Mouse (Mus musculus): ENCODE data around the gene Fbxo22. TPM values are rescaled to one million over a fixed set of nuclear protein-coding genes. Genes with fewer than 3 reads are reported as not detected.

The Fbxo22 gene
- total RNA-seq, 2 experiments from 2014 or later = 18.0 to 18.8 TPM

DNA sequence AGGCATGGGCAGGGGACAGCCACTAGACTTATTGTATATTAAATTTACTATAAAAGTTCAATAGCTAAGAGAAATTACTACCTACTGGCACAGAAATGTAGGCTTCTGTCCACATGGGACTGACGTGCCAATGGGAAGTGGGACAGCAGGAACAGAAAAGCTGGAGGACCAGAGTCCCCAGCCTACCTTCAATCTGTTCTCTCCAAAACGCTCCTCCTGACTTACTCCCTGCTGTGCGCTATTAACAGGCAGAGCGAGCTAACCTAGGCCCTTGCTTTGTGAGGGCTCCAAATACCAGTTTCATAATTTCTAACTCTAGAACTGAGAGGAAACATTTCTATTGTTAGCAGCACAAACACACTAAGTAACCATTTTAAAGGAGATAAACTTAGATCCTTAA, 65.2 kb downstream of the Fbxo22 start:
- intact Hi-C loops (cut with DNase I) = no loop called here
- no peak for DNase-seq

Other genes with a start within 250 kb of the Fbxo22 start
- not detected for gene Chrna5, start 228.0 kb upstream of the Fbxo22 start, total RNA-seq (2021)
- not detected for gene Chrna3, start 182.4 kb upstream of the Fbxo22 start, total RNA-seq (2021)
- gene Chrnb4, start 160.1 kb upstream of the Fbxo22 start, total RNA-seq (2021) = under 1 TPM in 1 of 2 experiments, not detected in 1; 0.08 TPM
- 10 to 100 TPM; 30.2 to 33.4 TPM for gene Ube2q2, start 60.1 kb upstream of the Fbxo22 start, total RNA-seq (2021)
- under 1 TPM; 0.51 to 0.67 TPM for gene Nrg4, start 117.9 kb downstream of the Fbxo22 start, total RNA-seq (2021)
- 1 to 10 TPM; 1.2 to 1.7 TPM for gene Tmem266, start 118.0 kb downstream of the Fbxo22 start, total RNA-seq (2021)

All from gastrocnemius, postnatal 36 days (tissue).